32 mouse cellular contexts compared by ENCODE assay signal in genomic region chr3:138133916-138134315, GRCm38 (mm10). TPM values are rescaled to one million over a fixed set of nuclear protein-coding genes. Genes with fewer than 3 reads are reported as not detected.
"Had no signal": no experiment of that assay in that cellular context is flagged by ENCODE, and none has a peak within 500 bp of the region (broad histone marks: within the 10 kb centered on the region; RNA-seq: fewer than 3 reads in every experiment).

No protein-coding gene starts in this region.

- H3K4me3 ChIP-seq: kidney, embryonic 15.5 days; limb, embryonic 12.5 days; limb, embryonic 15.5 days; liver, embryonic 12.5 days; liver, embryonic 15.5 days; megakaryocyte, embryonic 14.5 days; midbrain, embryonic 10.5 days; midbrain, embryonic 13.5 days; myocyte; neural tube, embryonic 13.5 days; stomach, embryonic 15.5 days had no signal

- H3K9ac ChIP-seq: kidney, embryonic 15.5 days; limb, embryonic 12.5 days; limb, embryonic 15.5 days; liver, embryonic 12.5 days; liver, embryonic 15.5 days; midbrain, embryonic 13.5 days; neural tube, embryonic 13.5 days; stomach, embryonic 15.5 days had no signal

- H3K27ac ChIP-seq: kidney, embryonic 15.5 days; limb, embryonic 12.5 days; limb, embryonic 15.5 days; liver, embryonic 12.5 days; liver, embryonic 15.5 days; midbrain, embryonic 10.5 days; midbrain, embryonic 13.5 days; neural tube, embryonic 13.5 days; stomach, embryonic 15.5 days had no signal

- H3K9me3 ChIP-seq: kidney, embryonic 15.5 days; limb, embryonic 12.5 days; limb, embryonic 15.5 days; liver, embryonic 12.5 days; liver, embryonic 15.5 days; megakaryocyte, embryonic 14.5 days; midbrain, embryonic 10.5 days; midbrain, embryonic 13.5 days; neural tube, embryonic 13.5 days; stomach, embryonic 15.5 days had no signal

- H3K4me1 ChIP-seq: kidney, embryonic 15.5 days; limb, embryonic 15.5 days; liver, embryonic 15.5 days; megakaryocyte, embryonic 14.5 days; neural tube, embryonic 13.5 days; stomach, embryonic 15.5 days had no signal

- H3K4me2 ChIP-seq: kidney, embryonic 15.5 days; limb, embryonic 12.5 days; limb, embryonic 15.5 days; liver, embryonic 12.5 days; liver, embryonic 15.5 days; midbrain, embryonic 13.5 days; neural tube, embryonic 13.5 days; stomach, embryonic 15.5 days had no signal

- DNase-seq: kidney, postnatal 10 days; kidney, postnatal 36 days; layer of hippocampus, postnatal 36 days; left cerebral cortex, postnatal 4 days; lung, adult 2 months; lung, postnatal 14 days; lung, postnatal 4 days; right cerebral cortex, postnatal 14 days; right cerebral cortex, postnatal 4 days; spleen, adult 18-20 months; thymus, postnatal 25 days had no signal

- ATAC-seq: inflammation-experienced regulatory T-cells, adult 6 months; liver, embryonic 12.5 days; midbrain, embryonic 13.5 days; midbrain, embryonic 16.5 days had no signal

- H3K36me3 ChIP-seq: kidney, embryonic 15.5 days; limb, embryonic 12.5 days; limb, embryonic 15.5 days; liver, embryonic 12.5 days; liver, embryonic 15.5 days; neural tube, embryonic 13.5 days; stomach, embryonic 15.5 days had no signal

- H3K27me3 ChIP-seq: kidney, embryonic 15.5 days; limb, embryonic 12.5 days; limb, embryonic 15.5 days; liver, embryonic 12.5 days; liver, embryonic 15.5 days; megakaryocyte, embryonic 14.5 days; midbrain, embryonic 13.5 days; neural tube, embryonic 13.5 days; stomach, embryonic 15.5 days had no signal

RNA-seq across cellular contexts. Expression of gene 4930579F01Rik, which starts 59.7 kb away (rescaled TPM):
- total RNA-seq: layer of hippocampus, adult 8-10 months; layer of hippocampus, postnatal 10 days; layer of hippocampus, postnatal 36 days; left cerebral cortex, adult 8-10 months; left cerebral cortex, postnatal 14 days; left cerebral cortex, postnatal 4 days; monocyte, adult 5-6 weeks; neutrophil, adult 5-6 weeks had no signal
- polyA plus RNA-seq: inflammation-experienced regulatory T-cells, adult 6 months; kidney, adult 2 months; limb, embryonic 12.5 days; limb, embryonic 15.5 days; liver, embryonic 12.5 days; liver, embryonic 15.5 days; lung, adult 2 months; midbrain, embryonic 10.5 days; midbrain, embryonic 13.5 days; midbrain, embryonic 16.5 days; myocyte; neural tube, embryonic 13.5 days; thymus, postnatal 0 days had no signal
